Mouse (Mus musculus) liver, embryonic 14.5 days (tissue): Measurements from ENCODE around the gene Sh3bgrl3.
"Not testable (repeated sequence)": the region's sequence is repeated elsewhere in the genome, so short reads cannot be mapped to it uniquely, and the experiment has no call there.

ENCODE experiments used
- CTCF ChIP-seq: IDR thresholded peaks from 2 replicates; pipeline ENCODE4 v1.5.1; 2016; ENCODE audit warnings: antibody characterized with exemption, low read depth, control low read depth
- EP300 ChIP-seq: IDR thresholded peaks from 2 replicates; pipeline ENCODE4 v1.6.1; 2016; ENCODE audit warnings: antibody characterized with exemption, low read depth

GRCm38 (mm10) chr4:134144297-134144696 lies 15.7 kb upstream of the Sh3bgrl3 start:
- not testable (repeated sequence) for TF ChIP-seq CTCF, EP300
